Mouse (Mus musculus) left cerebral cortex, postnatal 4 days (tissue): ENCODE measurements at regions not wholly inside any gene's neighbourhood (a gene's known extent, or its start where the extent isn't known, plus 50 kb on each side); places are given as distances from the start of the nearest gene placed in this dataset.

Experiments used
- DNase-seq: peaks from one replicate; pipeline ENCODE4 v3.0.0-alpha.2; 2022
- intact Hi-C: fragments of 180-260 bp; cut with DNase I; formaldehyde crosslinking; loops from one replicate; pipeline ENCODE4 v1.15.1; 2025

- intact Hi-C loops = loop anchor here (10.0 kb wide), 1 partner anchor 227 kb away; the partner anchor contains the start of gene Ankrd50
- no peak for DNase-seq
These were observed 226.8 kb downstream of the Ankrd50 start for GRCm38 (mm10) chr3:38257843-38258290.

GRCm38 (mm10) chr3:38257076-38257842 is 227.4 kb downstream of the Ankrd50 start:
- intact Hi-C loops = loop anchor here (10.0 kb wide), 1 partner anchor 228 kb away; the partner anchor contains the start of gene Ankrd50
- DNase-seq = no peak

GRCm38 (mm10) chr3:38255674-38256073 is 229.0 kb downstream of the Ankrd50 start:
- intact Hi-C loops = loop anchor here (2.0 to 10.0 kb wide), 2 partner anchors 229 to 593 kb away; partner anchors contain the start of gene Ankrd50

GRCm38 (mm10) chr3:38254896-38255295 is 229.7 kb downstream of the Ankrd50 start:
- intact Hi-C loops = loop anchor here (2.0 to 10.0 kb wide), 2 partner anchors 230 to 594 kb away; partner anchors contain the start of gene Ankrd50
- peak; percentile 95 for DNase-seq

More at GRCm38 (mm10) chr3:38255674-38256073, 229.0 kb downstream of the Ankrd50 start:
- peak; percentile 26 for DNase-seq

GRCm38 (mm10) chr3:38251592-38251991 is 233.1 kb downstream of the Ankrd50 start:
- intact Hi-C loops = loop anchor here (10.0 kb wide), 1 partner anchor 233 kb away; the partner anchor contains the start of gene Ankrd50
- no peak for DNase-seq

GRCm38 (mm10) chr3:38250552-38250951 is 234.1 kb downstream of the Ankrd50 start:
- DNase-seq = no peak
- intact Hi-C loops = loop anchor here (10.0 kb wide), 1 partner anchor 234 kb away; the partner anchor contains the start of gene Ankrd50

- intact Hi-C loops = no loop called here
- DNase-seq = no peak
These were observed 235.7 kb downstream of the Ankrd50 start for GRCm38 (mm10) chr3:38248941-38249340.

GRCm38 (mm10) chr3:38246439-38246838 is 238.2 kb downstream of the Ankrd50 start:
- DNase-seq = no peak
- intact Hi-C loops = no loop called here

GRCm38 (mm10) chr3:38243209-38243608 is 241.4 kb downstream of the Ankrd50 start:
- DNase-seq = no peak
- intact Hi-C loops = no loop called here

- intact Hi-C loops = no loop called here
- DNase-seq = no peak
These were observed 247.0 kb downstream of the Ankrd50 start for GRCm38 (mm10) chr3:38237616-38238015.

- no peak for DNase-seq
- intact Hi-C loops = no loop called here
These were observed 248.9 kb downstream of the Ankrd50 start for GRCm38 (mm10) chr3:38235736-38236083.

- intact Hi-C loops = no loop called here
- DNase-seq = no peak
These were observed 249.5 kb downstream of the Ankrd50 start for GRCm38 (mm10) chr3:38235033-38235735.

GRCm38 (mm10) chr3:38234534-38234933 is 250.1 kb downstream of the Ankrd50 start:
- no peak for DNase-seq
- intact Hi-C loops = no loop called here

GRCm38 (mm10) chr3:38234006-38234405 is 250.6 kb downstream of the Ankrd50 start:
- DNase-seq = no peak

GRCm38 (mm10) chr3:38233091-38233490 is 251.6 kb downstream of the Ankrd50 start:
- intact Hi-C loops = no loop called here
- no peak for DNase-seq

More at GRCm38 (mm10) chr3:38234006-38234405, 250.6 kb downstream of the Ankrd50 start:
- intact Hi-C loops = no loop called here

GRCm38 (mm10) chr3:38232111-38233076 is 252.2 kb downstream of the Ankrd50 start:
- intact Hi-C loops = no loop called here
- DNase-seq = peak; percentile 96

- intact Hi-C loops = loop anchor here (2.0 kb wide), 1 partner anchor 617 kb away; no protein-coding TSS in a partner anchor
These were observed 253.1 kb downstream of the Ankrd50 start for GRCm38 (mm10) chr3:38231506-38231905.

GRCm38 (mm10) chr3:38230796-38231195 is 253.8 kb downstream of the Ankrd50 start:
- intact Hi-C loops = loop anchor here (2.0 kb wide), 1 partner anchor 618 kb away; no protein-coding TSS in a partner anchor
- no peak for DNase-seq

More at GRCm38 (mm10) chr3:38231506-38231905, 253.1 kb downstream of the Ankrd50 start:
- DNase-seq = no peak

GRCm38 (mm10) chr3:38229686-38230085 is 255.0 kb downstream of the Ankrd50 start:
- intact Hi-C loops = loop anchor here (2.0 to 10.0 kb wide), 3 partner anchors 253 to 619 kb away; partner anchors contain the start of gene Ankrd50
- no peak for DNase-seq

- intact Hi-C loops = loop anchor here (5.0 to 10.0 kb wide), 2 partner anchors 253 to 584 kb away; partner anchors contain the start of gene Ankrd50
- no peak for DNase-seq
These were observed 255.6 kb downstream of the Ankrd50 start for GRCm38 (mm10) chr3:38229051-38229450.
